Mouse (Mus musculus) adrenal gland (tissue): Measurements from ENCODE around the gene Hic1.

ENCODE experiments used
- intact Hi-C: fragments of 180-260 bp; cut with DNase I; formaldehyde crosslinking; loops from one replicate; pipeline ENCODE4 v1.15.1; 2025
- microRNA-seq, 2 experiments: library from miRNA; unstranded; fragments of <30 nt; microRNA quantifications; one replicate each; pipeline ENCODE4; 2019

Hic1 gene

DNA sequence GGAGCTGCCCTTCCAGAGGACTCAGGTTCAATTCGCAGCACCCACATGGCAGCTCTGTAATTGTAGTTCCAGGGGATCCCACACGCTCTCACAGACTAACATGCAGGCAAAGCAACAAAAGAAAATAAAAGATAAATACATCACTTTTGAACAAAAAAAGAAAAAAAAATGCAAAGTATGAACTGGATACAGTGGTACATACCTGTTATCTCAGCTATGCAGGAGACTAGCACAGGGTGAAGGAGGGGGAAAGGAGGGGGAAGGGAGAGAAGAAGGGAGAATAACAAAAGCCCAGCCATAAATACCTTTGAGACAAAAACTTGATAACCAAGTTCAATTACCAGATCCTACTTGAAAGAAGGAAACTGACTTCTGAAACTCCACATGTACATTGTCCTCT, 44.9 kb downstream of the Hic1 start:
- intact Hi-C loops, result no loop called here

DNA sequence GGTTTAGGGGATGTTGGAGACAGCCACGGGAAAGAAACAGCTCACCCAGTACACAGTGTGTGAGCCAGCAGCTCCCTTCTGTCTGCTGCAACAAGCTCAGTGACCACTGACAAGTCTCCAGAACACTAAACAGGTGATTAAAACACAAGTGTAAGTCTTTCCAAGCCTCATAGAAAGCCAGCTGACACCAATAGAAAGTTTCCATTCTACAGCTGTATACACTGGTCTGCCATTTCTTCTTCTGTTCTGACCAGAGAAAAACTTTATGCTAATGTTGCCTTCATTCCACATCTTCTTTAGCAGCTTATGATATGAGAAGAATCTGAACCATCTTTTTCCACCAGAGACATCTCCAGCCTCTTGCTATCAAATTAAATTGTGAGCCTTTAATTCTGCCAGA, 48.0 kb downstream of the Hic1 start:
- intact Hi-C loops, result no loop called here

DNA sequence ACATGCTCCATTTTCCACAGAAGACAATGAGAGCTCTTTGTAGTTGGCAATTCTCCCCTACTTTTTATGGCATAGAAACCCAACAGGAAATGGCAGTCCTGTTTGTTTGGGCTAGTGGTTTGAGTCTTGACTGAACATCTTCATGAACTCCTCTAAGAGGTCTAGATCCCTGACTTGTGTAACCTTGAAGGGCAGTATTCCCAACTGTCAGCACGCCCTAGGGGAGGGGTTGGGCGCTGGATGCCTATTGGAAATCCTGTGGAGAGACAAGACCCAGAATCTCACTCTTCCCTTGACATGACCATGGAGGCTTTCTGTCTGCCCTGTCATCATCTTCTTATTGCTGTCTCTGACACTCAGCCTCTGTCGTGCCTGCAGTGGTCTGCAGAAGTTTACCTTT, 49.5 kb downstream of the Hic1 start:
- intact Hi-C loops, result no loop called here

DNA sequence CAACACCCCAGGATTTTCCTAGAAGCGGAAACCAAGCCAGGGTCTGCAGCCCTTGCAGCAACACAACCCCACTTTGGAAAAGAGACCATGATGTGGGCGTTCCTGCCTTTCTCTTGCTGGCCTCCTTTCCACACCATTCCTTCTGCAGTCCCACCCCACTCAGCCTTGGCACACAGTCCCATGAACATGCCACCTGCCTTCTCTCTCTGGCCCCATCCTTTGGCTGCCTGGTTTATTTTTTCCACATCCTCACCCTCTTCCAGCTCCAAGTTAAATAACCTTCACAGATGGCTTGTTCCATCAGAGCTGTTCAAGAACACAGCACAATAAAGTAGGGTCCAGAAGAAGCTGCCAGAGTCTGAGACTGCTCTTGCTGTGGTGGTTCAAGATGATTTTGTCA, 50.0 kb downstream of the Hic1 start:
- intact Hi-C loops, result no loop called here

DNA sequence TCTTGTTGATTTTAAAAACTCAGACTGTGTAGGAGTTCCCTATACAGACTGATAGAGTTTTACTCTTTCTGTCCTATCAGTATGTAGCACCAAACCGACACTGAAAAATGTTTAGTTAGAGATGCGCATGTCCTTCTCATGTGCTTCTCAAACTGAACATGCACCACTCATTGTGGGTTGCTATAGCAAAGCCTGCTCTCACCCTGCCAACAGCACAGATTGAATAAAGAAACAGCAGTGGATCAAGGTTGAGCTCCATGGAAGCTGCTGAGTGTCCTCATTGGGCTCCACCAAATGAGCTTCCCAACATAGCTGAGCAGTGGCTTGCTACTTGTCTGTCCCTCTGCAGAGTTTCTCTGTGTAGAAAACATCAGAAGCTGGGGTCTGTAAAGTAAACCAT, 51.2 kb downstream of the Hic1 start:
- intact Hi-C loops, result no loop called here

DNA sequence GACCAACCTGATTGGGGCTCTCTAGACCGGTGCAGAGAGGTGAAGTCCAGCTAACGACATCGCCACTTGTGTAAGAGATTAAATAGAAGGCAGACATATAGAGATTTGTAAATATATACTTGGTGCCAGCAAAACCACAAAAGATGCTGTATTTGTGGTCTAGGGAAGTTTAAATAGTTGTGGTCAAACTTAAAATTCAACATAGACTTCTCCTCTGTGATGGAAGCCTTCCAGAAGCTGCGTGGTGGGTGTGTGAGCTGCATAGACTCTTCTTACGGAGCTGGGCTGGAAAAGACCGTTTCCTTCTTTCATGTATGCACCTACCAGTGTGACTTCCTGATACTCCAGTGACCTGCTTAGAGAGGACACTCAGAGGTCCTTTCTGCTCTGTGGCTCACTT, 52.9 kb downstream of the Hic1 start:
- intact Hi-C loops, result no loop called here

Small RNA genes within 50 kb of the gene (microRNA-seq; reads per million reads assigned to microRNA genes)
- gene Mir132, result 906 to 1,532 reads per million in 2 experiments
- gene Mir212, result 46.1 to 74.5 reads per million in 2 experiments
